Mouse (Mus musculus) left cerebral cortex, postnatal 25 days (tissue): ENCODE results near the gene Gm49721. TPM values are rescaled to one million over a fixed set of nuclear protein-coding genes. Genes with fewer than 3 reads are reported as not detected.
A peak's percentile ranks its signal among the peaks of the same experiment; 100 is the strongest.
"Not testable (repeated sequence)": the region's sequence is repeated elsewhere in the genome, so short reads cannot be mapped to it uniquely, and the experiment has no call there.

Source experiments
- DNase-seq, 2 experiments: peaks; one replicate each; pipeline ENCODE4 v3.0.0; 2022; ENCODE audit warnings: low spot score in 2 of 2, mixed read lengths in 1 of 2
- intact Hi-C: fragments of 180-260 bp; cut with DNase I; formaldehyde crosslinking; loops from one replicate; pipeline ENCODE4 v1.15.1; 2025
- total RNA-seq, 2 experiments: library from RNA; stranded (reverse); gene quantifications; 2 replicates each; pipeline ENCODE4 v1.2.3; 2021

The Gm49721 gene
- total RNA-seq, result under 1 TPM in 1 of 2 experiments, not detected in 1; 0.44 TPM

DNA sequence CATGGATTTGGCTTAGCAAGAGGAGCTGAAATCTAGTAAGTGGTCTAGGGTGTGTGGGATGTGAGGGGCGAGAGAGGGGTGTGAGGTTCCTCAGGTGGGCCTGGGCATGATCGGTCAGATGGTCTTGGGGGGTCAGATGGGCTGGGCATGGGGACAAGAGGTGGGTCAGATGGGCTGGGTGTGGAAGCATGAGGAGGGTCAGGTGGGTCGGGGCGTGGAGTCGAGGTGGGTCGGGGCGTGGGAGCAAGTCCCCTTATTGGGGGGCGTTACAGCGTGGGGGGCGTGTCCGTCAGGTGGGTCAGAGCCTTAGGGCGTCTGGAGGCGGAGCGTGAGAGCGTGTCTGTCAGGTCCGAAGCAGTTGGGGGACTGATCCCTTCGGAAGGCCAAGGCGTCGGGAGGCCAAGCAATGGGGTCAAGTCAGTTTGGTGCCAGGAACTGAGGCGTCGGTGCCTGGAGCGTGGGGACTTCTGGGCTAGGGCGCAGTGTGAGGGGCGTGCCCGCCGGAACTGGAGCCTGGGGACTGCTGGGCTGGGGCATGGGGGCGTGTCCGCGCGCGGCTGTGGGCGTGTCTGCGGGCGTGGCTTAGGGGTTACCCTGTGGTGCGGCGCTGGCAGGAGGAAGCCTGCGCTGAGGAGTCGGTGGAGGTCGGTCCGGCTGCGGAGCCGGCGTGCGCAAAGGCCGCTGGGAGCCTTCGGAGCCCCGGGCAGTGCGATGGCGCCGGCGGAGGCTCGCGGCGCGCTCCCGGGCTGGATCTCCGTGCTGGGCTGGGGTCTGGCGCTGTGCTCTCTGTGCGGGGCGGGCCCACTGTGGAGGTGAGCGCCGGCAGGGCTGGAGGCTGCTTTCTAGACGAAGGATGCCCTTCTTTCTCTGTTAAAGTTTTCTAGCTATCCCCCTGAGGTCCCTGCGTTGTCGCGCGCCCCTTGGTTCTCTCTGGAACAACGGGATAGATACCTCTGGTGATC, at the start of gene Gm49721:
Gm49721 (plus strand) TSS at position 618 of the 962 bp plus-strand sequence.
- peak; percentile 48 to 57 for DNase-seq
- intact Hi-C loops, result not testable (repeated sequence)

DNA sequence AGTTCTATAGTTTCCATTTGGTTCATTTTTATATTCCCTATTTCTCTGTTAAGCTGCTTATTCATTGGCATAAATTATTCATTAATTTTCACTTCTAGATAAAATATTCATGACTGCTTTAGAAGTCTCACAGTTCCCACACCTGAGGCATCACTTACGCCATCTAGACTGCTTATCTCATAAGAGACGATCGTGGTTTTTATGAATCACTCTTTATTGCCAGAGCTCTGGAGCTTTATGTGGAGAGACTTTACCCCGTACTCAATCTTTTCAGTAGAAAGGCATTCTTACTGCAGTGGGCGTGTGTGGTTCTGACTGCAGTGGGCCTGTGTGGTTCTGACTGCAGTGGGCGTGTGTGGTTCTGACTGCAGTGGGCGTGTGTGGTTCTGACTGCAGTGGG, 47.1 kb upstream of the Gm49721 start:
- intact Hi-C loops, DNase-seq: not testable (repeated sequence)

DNA sequence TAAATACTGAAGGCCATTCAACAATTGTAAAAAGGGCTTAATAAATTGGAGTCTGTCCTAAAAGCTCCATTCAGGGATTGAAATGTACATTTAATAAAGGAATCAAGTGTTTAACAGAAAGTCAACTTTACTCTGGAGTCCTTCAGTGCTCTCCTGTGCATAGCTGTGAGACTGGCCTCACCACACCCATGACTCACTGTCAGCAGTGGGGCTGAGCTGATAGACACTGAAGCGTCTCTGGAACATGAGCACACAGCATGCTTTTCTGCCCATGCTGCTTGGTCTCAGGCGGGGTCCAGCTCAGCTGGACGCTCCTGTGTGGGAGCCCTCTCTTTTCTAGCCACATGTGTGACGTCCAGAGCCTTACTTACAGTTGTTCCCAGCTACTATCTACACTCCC, 36.1 kb upstream of the Gm49721 start:
- DNase-seq, intact Hi-C loops: not testable (repeated sequence)

DNA sequence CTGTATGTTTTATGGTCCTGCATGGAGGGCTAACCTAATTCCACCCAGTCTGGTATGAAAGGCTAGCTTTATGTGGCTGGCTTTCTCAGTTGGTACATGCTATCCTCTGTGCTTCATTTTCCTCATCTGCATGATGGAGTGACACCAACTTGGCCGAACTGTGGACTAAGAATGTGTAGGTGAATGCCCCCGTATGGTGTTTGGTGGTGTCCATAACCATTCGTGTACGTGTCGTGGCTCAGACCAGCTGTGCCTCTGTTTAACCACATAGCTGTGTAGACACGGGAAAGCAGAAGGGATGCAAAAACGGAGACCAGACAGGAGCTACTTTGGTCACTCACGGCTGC, 31.1 kb upstream of the Gm49721 start:
- intact Hi-C loops, DNase-seq: not testable (repeated sequence)

DNA sequence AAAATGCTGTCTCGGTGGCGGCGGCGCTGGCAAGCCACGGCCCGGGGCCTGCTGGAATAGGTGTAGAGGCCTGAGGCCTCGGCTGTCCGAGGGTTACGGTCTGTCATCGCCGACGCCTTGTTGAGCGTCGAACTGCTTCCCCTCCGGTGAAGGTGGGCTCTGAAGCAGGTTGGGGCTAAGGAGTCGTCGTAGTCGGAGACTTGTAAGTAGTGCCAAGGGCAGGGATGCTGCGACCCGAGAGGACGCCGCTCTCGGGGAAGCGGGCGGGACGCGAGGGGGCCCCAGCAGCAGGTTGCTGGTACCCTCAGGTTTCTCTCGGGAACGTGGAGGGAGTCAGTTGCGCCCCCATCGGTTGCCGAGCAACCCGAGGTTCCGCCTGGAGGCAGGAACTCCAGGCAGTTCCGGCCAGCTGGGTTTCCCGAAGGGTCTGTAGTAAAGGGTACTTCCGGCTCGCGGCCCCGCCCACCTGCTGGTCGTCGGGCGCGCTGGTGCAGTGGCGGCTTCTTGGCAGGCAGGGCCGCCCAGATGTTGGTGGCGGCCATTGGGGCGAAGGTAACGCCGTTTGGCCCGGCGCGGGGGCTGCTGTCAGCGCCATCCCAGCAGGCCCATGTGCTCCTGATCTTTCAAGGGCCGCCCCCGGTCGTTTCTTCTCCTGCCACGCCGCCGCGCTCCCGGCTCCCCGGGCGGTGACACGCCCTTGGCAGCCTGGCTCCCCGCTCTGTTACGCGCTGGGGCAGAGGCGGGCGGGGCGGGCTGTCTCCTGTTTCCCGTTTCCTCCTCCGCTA, 30.5 kb upstream of the Gm49721 start, which contains the start of gene Rsph3b:
Rsph3b (minus strand) TSS at position 699 of the 785 bp plus-strand sequence.
- intact Hi-C loops, result not testable (repeated sequence)
- peak; percentile 86 to 88 for DNase-seq

DNA sequence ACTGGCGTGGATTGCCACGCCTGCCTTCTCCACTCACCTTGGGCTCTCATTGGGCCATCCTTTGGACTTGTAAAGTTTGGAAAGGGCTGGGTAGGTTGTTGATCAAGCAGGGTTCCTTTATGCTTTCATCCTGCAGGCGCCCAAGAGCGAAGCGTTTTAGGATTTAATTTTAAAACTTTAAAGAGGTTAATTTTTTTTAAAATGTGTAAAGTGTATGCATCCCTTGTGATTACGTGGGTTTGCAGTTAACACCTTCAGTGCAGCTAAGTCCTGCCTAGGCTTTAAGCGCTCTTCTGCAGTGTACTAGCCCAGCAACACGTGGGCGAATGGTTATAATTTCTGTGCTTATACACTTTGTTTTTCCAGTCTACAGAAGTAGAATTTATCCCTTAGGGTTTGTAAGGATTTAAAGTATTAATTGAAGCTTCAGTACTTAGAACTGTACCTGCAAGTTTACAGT, 29.9 kb upstream of the Gm49721 start:
- intact Hi-C loops, result not testable (repeated sequence)
- peak in 1 of 2 experiments; percentile 38 for DNase-seq

DNA sequence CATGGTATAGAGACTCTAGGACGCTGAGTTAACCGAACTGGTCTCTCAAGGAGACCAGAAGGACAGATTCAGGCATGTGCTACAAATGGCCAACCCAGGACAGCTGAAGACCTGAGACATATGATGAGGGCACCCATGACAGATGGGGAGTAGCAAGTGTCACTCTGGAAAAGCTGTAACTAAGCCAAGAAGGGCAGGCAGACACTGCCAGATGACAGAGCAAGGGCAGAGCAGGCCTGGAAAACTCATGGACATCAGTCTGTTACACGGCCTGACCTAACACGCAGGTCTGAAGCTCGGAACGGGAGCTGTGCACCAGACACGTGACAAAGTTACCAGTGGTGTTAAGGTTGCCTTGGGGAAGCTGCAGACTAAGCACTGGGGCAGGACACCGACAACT, 19.8 kb upstream of the Gm49721 start:
- intact Hi-C loops, DNase-seq: not testable (repeated sequence)

DNA sequence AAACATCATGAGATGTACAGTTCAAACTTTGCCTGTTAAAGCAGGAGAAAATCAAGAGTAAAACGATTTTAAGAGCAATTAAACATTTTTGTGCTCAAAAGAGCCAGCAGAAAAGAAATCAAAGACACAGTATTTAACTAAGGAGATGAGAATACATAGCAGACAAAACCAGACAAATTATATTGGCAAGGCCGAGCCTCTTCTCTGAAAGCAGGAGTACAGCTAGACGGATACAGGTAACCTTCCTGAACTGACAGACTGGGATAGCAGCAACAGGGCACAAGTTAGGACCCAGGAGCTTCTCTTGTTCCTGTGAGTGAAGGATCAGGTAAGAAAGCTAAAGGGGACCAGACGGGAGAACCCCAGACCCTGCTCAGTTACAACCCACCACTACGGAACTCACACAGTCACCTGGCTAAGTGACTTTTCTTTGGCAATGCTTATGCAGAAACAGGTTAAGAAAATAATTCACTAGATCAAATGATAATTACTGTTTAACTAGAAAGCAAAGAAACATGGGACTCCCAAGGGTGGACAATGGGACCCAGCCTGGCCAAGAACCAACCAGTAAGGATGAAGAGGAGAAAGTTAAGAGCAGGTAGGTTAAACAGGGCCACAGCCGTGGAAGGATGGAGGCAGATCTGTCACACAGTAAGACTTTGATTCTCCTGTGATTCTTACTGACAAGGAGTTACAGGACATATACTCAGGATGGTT, 19.0 kb upstream of the Gm49721 start:
- intact Hi-C loops, DNase-seq: not testable (repeated sequence)

DNA sequence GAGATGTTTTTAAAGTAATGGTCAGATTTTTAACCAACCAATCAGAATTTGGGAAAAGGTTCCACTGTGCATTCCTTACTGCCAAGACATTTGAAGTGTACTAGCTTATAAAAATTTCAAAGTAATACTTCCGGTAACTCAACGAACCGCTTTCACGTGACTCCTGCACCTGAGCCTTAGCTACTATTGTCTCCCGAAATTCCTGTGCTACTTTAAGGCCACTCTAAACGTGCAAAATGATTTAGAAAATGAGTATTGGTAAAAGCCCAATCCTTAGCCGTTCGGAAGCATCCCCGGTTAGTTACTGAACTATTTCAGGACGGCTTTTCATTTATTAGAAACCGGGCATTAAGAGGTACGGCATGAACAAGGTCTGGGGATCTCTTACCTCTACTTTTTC, 18.4 kb upstream of the Gm49721 start:
- intact Hi-C loops, DNase-seq: not testable (repeated sequence)

DNA sequence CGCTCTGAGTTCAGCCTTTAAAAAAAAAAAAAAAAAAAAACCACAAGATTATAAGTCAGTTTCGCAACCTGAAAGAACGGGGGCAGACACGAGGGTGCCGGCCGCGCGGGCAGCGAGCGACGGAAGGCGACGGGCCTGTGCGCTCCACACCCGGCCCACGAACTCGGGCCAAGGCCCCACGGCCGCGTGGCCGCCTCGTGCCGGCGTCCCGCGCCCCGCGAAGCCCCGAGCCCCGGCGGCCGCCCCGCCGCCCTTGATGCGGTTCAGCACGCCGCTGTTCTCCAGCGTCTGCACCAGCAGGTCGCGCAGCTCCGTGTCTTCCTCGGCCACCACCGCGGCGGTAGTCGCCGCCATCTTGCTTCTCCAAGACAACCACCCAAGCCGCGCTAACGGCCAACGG, 17.9 kb upstream of the Gm49721 start, which contains the start of gene Tagap1:
Tagap1 (minus strand) TSS at position 381 of the 400 bp plus-strand sequence.
- intact Hi-C loops, result not testable (repeated sequence)
- DNase-seq, result peak; percentile 37 to 59

DNA sequence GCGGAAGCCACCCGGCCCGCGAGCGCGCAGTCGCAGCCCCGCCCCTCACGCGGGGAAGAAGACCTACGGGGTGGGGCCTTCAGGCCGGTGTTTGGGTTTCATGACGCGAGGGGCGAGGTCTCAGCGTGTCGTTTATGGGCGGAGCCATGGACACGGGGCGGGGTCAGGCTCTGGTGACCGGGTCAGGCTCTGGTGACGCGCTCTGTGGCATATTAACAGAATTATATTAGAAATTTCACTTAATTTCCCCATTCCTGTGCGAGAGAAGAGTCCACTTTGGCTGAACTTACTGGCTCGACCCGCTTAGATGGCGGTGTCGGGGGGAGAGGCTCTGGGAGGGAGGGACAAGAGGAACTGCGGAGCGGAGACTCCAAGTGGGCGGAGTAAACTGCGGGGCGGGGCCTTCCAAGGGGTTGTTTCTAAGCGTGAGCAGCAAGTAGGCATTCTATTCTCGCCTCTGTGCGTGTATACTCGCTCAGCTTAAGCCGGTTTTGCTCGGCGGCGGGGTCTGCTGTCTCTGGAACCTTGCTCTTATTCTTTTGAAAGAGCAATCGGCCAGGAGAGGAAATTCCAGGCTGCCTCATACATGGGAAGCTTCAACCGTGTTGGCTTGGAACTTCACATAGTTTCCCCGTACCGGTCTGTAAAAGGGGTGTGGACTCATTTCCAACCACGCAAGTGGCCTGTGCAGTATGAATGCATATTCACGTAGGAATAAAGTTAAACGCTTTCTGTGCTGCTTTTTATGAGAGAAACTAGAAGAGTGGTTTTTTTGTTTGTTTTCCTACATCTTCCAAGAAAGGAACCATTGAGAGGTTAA, 17.3 kb upstream of the Gm49721 start:
- peak; percentile 41 to 43 for DNase-seq
- intact Hi-C loops, result not testable (repeated sequence)

DNA sequence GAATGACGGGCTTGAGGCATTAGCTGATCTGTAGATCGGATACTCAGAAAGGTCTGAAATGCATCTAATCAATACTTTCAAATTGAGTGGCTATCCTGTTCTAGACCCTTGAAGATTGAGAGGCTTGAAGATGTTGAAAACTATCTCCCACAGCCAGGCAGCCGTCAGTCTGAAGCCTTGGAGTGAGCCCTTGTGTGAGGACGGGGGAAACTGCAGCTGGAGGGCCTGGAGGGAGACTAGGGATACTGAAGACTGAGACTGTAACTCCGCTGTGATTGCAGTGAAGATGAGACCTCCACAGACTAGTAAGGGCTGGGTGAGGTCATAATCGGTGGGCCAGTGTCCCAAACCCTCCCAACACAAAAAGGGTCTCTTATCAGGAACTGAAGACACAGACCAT, 16.4 kb upstream of the Gm49721 start:
- DNase-seq, intact Hi-C loops: not testable (repeated sequence)

DNA sequence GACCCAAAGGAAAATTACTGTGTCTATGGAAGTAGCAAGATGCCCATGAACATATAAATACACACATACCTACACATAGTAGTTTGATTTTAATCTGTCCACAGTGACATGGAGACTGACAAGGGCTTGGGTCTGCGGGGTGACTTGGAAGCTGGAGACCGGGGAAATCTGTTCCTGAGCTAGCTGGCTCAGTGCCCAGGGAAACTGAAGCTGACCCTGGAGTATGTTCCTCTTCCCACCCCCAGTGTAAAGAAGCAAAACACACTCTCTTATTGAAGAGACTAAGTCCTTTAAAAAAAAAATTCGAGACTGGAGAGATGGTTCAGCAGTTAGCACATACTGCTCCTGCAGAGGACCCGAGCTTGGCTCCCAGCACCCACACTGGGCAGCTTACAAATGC, 15.8 kb upstream of the Gm49721 start:
- intact Hi-C loops, DNase-seq: not testable (repeated sequence)

DNA sequence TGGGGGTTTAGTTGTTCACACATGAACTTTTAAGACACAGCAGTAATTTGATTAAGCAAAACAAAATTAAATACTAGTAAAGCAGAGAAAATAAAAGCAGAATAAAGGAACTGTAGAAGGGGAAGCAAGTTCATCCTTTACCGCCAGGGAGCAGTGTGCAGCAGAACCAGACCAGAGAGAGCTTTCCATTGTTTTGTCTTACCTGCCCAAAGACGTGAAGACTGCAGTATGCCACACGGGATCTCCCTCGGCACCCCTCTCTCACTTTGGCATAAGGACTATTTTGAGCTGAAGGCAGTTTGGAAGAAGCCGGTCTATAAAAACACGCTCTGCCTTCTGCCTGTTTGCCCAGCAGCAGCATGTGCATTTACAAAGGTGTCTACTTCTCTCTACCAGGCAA, 13.3 kb upstream of the Gm49721 start:
- intact Hi-C loops, result not testable (repeated sequence)

DNA sequence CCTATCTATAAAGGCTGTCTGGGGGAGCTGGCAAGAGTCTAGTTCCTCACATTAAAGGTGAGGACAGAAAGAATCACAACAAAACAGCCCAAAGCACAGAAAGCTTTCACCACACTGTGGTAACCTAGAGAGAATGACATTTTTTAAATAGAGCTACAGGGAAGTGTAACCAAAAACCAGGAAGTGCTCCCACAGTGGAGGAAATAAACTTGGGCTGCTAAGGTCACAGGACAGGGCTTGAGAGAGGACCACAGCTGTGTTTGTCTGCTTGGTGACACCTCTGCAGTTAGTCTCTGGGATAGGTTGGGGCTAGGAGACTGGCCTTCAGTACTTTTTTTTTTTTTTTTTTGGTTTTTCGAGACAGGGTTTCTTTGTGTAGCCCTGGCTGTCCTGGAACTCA, 11.0 kb upstream of the Gm49721 start:
- DNase-seq, intact Hi-C loops: not testable (repeated sequence)

More for the DNA sequence above, 13.3 kb upstream of the Gm49721 start:
- DNase-seq, result peak in 1 of 2 experiments; percentile 15

DNA sequence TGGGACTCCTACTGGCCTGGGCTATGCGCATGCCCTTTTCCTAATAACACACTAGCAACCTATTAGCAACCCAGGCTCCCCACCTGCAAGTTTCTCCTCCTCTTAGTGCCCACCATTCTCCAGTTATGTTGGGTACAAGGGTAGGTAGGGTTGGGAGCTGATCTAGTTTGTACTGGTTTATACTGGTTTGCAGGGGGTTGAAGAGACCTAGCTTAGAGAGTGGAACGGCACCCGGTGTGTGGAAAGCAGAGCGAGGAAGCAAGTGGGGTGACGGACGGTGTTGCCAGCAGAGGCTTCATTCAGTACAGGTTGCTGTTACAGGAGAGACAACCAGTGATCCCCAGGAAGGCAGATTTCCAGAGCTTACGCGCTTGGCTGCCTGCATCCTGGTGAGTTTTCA, 8.4 kb upstream of the Gm49721 start, which contains the start of gene Rnaset2b:
Rnaset2b (plus strand) TSS at position 301 of the 400 bp plus-strand sequence.
- DNase-seq, intact Hi-C loops: not testable (repeated sequence)

DNA sequence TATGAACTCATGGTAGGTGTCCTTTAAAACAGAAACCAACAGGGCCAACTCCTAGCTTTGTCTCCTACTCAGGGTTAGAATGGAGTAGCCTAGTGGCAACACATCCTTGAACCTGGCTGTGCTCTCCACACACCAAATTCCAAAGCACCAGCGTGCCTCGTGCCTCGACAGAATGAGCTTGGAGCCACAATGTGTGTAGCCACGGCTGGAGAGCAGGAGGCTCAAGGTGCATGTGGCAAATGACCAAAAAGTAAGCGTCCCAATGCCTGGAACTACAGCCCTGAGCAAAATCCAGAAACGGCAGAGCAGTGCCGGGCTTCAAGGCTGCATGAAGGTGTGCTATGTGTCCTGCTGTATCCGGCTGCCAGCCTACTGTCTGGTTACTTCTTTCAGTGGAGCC, 7.5 kb upstream of the Gm49721 start:
- intact Hi-C loops, result not testable (repeated sequence)

DNA sequence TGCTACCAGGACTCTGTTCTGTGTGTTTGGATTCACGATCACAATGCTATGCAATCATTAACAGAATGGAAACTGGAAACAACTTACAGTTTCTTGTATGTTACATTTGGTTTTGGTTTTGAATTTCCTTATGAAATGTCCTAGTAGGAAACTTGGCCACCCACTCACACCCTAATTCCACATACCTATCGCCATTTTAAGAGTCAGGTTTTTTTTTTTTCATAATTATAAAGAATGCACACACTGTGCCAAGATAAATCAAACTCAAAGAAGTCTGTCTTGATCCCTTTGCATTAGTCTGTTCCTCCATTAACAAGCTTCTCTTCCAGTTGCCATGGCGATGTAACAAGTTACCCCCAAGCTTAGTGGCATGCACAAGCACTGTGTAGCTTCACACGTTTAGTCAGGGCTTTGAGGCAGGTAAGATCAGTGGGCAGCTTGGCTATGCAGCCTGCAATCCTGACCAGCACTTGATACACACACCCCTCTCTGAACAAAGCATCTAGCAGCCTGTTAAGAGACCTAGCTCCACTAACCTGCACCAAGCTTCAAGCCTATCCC, 5.8 kb upstream of the Gm49721 start:
- intact Hi-C loops, DNase-seq: not testable (repeated sequence)

More for the DNA sequence above, 7.5 kb upstream of the Gm49721 start:
- not testable (repeated sequence) for DNase-seq
